Mouse (Mus musculus): Measurements from ENCODE around the gene Uck1. TPM values are rescaled to one million over a fixed set of nuclear protein-coding genes. Genes with fewer than 3 reads are reported as not detected.

The Uck1 gene
- total RNA-seq, 4 experiments from 2014 or later = 114 to 126 (median 125) TPM

DNA sequence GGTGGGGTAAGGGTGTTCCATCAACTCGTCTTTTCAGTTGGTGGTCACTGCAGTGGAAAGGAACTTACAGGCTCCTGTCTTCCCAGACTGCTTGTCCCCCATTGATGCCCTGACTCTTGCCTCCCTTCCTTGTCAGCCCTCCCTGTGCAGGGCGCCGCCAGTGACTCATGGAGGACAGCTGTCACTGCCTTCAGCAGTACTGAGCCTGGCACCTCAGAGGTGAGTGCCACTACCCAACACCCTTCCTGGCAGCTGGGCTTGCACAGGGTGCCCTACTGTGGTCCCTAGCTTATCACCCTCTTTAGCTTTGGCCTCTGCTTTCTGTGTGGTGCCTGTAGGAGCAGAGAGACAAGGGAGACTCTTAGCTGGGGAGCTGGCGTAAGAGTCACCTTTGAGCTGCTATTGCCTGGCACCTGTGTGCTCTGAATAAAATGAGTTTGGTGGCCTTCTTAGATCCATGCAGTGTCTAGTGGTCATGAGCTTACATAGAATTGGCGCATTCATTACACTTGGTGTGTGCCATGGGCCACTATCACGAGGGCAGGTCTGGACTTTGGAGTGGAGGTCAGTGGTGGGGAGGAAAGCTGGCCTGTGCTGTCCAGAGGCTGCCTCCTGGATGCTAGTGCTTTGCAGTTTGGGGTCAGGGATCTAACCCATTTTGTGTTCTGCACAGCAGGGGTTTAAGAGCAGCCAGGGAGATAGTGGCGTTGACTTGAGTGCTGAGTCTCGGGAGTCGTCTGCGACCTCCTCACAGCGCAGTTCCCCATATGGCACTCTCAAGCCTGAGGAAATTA is 41.2 kb downstream of the Uck1 start:
- no peak for DNase-seq

DNA sequence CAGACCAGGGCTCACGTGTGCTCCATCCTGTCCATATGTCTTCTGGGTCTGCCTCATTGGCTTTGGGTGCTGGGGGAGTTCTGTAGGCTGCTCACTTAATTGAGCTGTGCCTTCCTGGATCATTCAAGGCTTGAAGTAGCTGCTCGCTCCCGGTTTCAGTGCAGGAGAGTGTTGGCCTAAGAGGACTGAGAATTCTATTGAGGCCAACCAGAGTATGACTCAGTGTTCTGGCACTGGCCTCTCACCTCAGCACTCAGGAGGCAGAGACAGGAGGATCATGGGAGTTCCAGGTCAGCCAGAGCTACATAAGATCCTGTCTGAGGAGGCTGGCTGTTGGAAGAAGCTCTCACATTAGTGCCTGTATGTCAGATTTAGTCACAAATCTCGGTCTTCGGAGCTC is 41.8 kb downstream of the Uck1 start:
- DNase-seq = no peak

DNA sequence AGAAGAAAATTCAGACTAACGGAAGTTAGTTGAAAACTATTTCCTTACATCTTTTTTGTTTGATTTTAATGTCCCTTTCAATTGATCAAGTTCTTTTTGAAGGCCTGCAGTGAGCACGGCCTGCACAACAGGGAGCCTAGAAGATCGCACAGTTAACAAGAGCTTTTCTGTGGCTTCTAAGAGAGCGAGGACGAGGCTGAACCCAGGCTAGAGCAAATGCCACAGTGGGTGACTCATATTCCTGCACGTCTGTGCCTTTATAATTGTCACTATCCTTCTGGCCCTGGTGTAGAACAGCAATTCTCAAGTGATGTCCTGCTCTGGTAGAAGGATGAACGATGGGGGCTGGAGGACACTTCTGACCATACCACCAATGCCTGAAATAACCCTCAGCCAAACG is 42.3 kb downstream of the Uck1 start:
- DNase-seq = no peak

DNA sequence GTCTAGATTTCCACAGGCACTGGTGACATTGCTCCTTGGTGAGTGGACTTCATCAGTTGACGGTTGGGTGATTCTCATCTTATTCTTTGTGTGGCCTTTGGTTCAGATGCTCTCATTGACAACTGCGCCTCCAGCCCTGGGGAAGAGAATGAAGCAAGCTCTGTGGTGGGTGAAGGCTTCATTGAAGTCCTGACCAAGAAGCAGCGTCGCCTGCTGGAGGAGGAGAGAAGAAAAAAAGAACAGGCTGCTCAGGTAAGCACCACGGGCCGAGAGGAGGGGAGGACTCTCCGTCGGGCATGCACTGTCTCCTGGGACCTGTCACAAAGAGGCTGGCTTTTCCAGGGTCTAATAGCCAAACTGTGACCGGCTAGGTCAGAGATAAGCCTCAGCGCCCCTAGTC is 43.5 kb downstream of the Uck1 start:
- no peak for DNase-seq

DNA sequence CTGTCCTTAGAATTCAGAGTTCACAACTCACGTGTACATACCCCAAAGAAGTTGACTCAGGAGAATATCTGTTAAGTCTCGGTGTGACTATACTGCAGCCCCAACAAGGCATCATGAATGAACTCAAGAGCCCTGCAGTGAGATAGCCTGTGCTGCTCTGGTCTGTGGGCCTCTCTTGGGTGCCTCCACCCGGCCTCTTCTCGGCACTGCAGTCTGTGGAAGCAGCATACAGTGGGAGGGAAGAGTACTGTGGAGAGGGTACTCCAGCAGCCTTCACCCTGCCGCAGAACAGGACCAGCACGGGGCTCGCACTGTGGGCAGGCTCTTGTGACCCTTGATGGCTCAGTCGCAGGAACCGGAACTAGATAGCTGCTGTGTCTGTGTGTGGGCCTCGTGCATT is 44.4 kb downstream of the Uck1 start:
- no peak for DNase-seq

DNA sequence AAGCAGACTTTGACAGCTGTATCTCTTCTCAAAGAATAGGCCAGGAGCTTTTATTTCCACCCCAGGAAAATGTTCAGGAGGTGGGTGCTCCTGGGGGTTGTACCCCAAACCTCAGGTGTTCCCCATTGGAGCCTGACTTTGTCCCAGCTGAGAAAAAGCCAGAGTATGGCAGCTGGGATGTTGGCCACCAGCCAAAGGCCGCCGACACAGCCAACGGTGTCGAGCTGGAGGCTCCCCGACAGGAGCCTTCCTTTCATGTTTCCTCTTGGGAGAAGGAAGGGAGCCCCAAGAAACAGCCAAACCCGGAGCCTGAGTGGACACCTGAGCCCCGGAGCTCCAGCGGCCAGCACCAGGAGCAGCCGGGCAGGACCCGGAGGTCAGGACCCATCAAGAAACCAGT is 47.0 kb downstream of the Uck1 start:
- no peak for DNase-seq

DNA sequence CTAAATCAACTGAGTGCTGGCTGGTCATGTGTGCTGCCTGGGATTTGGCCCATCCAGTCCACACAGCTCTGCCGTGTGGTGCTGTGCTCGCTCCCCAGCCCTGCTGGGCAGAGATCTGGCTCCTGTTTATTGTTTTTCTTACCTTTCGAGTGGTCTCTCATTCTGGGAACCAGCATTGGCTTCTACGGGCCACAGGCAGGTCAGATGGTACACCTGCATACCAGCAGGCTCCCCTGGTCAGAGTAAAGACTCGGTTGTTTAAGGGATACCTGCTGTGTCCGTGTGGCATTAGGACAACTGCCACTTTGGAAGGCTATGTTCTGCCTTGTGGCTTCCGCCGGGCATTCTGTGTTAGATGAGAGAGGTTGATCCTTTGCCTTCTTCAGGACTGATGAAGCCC is 48.3 kb downstream of the Uck1 start:
- no peak for DNase-seq

DNA sequence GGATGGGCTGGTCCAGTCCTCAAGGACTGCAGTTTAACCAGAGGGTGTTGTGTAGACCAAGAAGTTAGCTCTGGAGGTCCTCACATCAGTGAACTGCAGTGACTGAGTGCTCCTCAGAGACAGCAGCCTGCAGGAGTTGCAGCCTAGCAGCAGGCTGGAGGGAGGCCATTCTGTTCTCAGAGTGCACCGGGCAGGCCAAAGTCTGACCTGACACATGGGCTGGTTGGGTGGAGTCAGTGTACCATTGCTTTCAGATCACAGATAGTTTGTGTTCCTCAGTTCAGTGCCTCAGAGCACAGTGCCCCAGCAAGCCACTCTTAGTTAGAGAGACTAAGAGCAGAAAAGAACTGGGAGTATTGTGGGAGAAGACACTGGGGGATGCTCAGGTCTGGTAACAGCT is 52.3 kb downstream of the Uck1 start:
- DNase-seq = no peak

Other genes starting within 250 kb of the Uck1 start
- gene Fam78a, start 175.3 kb downstream of the Uck1 start, total RNA-seq (2022) = 1 to 10 TPM in 3 of 4 experiments, under 1 TPM in 1; 0.59 to 3.9 (median 2.6) TPM
- 1 to 10 TPM; 5.5 to 9.0 (median 6.5) TPM for gene Plpp7, start 164.6 kb downstream of the Uck1 start, total RNA-seq (2022)
- gene Prrc2b, start 109.1 kb downstream of the Uck1 start, total RNA-seq (2022) = 100 to 1,000 TPM; 140 to 182 (median 166) TPM
- gene Pomt1, start 23.6 kb downstream of the Uck1 start, total RNA-seq (2022) = 10 to 100 TPM; 33.1 to 46.2 (median 38.4) TPM
- gene Golga2, start 27.2 kb upstream of the Uck1 start, total RNA-seq (2022) = 10 to 100 TPM; 68.4 to 97.0 (median 84.9) TPM
- gene Swi5, start 27.9 kb upstream of the Uck1 start, total RNA-seq (2022) = 100 to 1,000 TPM; 263 to 285 (median 273) TPM
- 100 to 1,000 TPM in 1 of 4 experiments, 10 to 100 TPM in 3; 71.6 to 115 (median 85.4) TPM for gene Ciz1, start 92.2 kb upstream of the Uck1 start, total RNA-seq (2022)
- 10 to 100 TPM; 23.2 to 50.0 (median 34.4) TPM for gene Dnm1, start 93.2 kb upstream of the Uck1 start, total RNA-seq (2022)
- gene 1110008P14Rik, start 121.8 kb upstream of the Uck1 start, total RNA-seq (2022) = 100 to 1,000 TPM; 120 to 179 (median 148) TPM
- 1 to 10 TPM in 2 of 4 experiments, under 1 TPM in 2; 0.32 to 3.7 (median 1.3) TPM for gene Lcn2, start 128.1 kb upstream of the Uck1 start, total RNA-seq (2022)
- 10 to 100 TPM; 42.2 to 52.5 (median 51.1) TPM for gene Ptges2, start 135.7 kb upstream of the Uck1 start, total RNA-seq (2022)
- gene Naif1, start 190.3 kb upstream of the Uck1 start, total RNA-seq (2022) = 1 to 10 TPM; 4.2 to 5.5 (median 5.0) TPM
- gene Slc25a25, start 191.3 kb upstream of the Uck1 start, total RNA-seq (2022) = 10 to 100 TPM; 17.9 to 79.8 (median 27.3) TPM

All from adrenal gland, adult 8-10 months (tissue).